16 mouse cellular contexts compared by ENCODE assay signal in the genomic region with DNA sequence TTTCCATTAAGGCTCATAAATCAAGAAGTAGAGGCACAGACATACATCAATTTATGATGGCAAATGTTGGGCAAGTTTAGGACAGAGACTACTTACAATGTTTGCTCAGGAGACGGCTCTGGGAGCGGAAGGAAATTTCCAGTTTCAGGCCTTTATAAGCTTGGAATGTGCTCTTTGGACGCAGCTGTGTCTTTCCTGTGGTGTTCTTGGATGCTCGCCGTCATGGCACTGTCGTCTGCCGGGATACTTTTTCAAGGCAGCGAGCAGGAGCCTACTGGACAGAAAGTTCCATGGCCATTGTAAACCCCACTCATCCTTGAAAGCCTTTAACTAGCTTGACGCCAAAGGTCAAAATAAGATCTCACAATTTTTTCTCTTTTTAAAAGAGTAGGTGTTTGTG. TPM values are rescaled to one million over a fixed set of nuclear protein-coding genes. Genes with fewer than 3 reads are reported as not detected.
DNase-seq lines count a peak whose midpoint lies in the region; ATAC-seq and TF ChIP-seq lines count a peak whose summit lies in the region.
"Had no signal": no experiment of that assay in that cellular context is flagged by ENCODE, and none has a peak within 500 bp of the region (broad histone marks: within the 10 kb centered on the region; RNA-seq: fewer than 3 reads in every experiment).

No protein-coding gene starts in this region.

- H3K4me3 ChIP-seq in kidney, adult 2 months (ENCODE audit: insufficient read depth, low read depth, low read length), result no peak overlapping the region
- H3K4me3 ChIP-seq in kidney, embryonic 16.5 days (ENCODE audit: low read length), result no peak overlapping the region
- H3K4me3 ChIP-seq: embryonic facial prominence, embryonic 13.5 days; forebrain, embryonic 12.5 days; heart, embryonic 12.5 days; hindbrain, embryonic 10.5 days; intestine, embryonic 15.5 days had no signal

- no peaks in the 10 kb centered on the region for H3K9me3 ChIP-seq in kidney, embryonic 16.5 days (ENCODE audit: low read length)
- H3K9me3 ChIP-seq: embryonic facial prominence, embryonic 13.5 days; forebrain, embryonic 12.5 days; heart, embryonic 12.5 days; hindbrain, embryonic 10.5 days; intestine, embryonic 15.5 days had no signal

- no peak overlapping the region for H3K27ac ChIP-seq in kidney, adult 2 months (ENCODE audit: insufficient read depth, low read depth, low read length)
- no peak overlapping the region for H3K27ac ChIP-seq in kidney, embryonic 16.5 days (ENCODE audit: low read length)
- H3K27ac ChIP-seq: embryonic facial prominence, embryonic 13.5 days; forebrain, embryonic 12.5 days; hindbrain, embryonic 10.5 days; hindbrain, embryonic 14.5 days; intestine, embryonic 15.5 days had no signal

- H3K27me3 ChIP-seq in kidney, adult 2 months (replicated peaks; ENCODE audit: control insufficient read depth, insufficient read depth, low read length), result no peaks in the 10 kb centered on the region
- no peaks in the 10 kb centered on the region for H3K27me3 ChIP-seq in kidney, embryonic 16.5 days (ENCODE audit: insufficient read depth, low read length)
- H3K27me3 ChIP-seq: heart, embryonic 12.5 days; intestine, embryonic 15.5 days had no signal

- no peak overlapping the region for H3K4me2 ChIP-seq in kidney, embryonic 16.5 days (replicated peaks; ENCODE audit: low read depth, low read length)
- H3K4me2 ChIP-seq: embryonic facial prominence, embryonic 13.5 days; forebrain, embryonic 12.5 days; heart, embryonic 12.5 days; hindbrain, embryonic 14.5 days; intestine, embryonic 15.5 days had no signal

- ATAC-seq in kidney, embryonic 16.5 days (ENCODE audit: low FRiP score, low TSS enrichment), result no peak
- ATAC-seq: forebrain, embryonic 16.5 days; intestine, embryonic 15.5 days had no signal

- no peak overlapping the region for H3K9ac ChIP-seq in kidney, embryonic 16.5 days (replicated peaks; ENCODE audit: low read length)
- H3K9ac ChIP-seq: embryonic facial prominence, embryonic 13.5 days; forebrain, embryonic 12.5 days; heart, embryonic 12.5 days; hindbrain, embryonic 14.5 days; intestine, embryonic 15.5 days had no signal

- H3K36me3 ChIP-seq in kidney, adult 2 months (ENCODE audit: control insufficient read depth, insufficient read depth, low read length), result no peaks in the 10 kb centered on the region
- H3K36me3 ChIP-seq in kidney, embryonic 16.5 days (ENCODE audit: insufficient read depth, low read length), result no peaks in the 10 kb centered on the region
- H3K36me3 ChIP-seq: embryonic facial prominence, embryonic 13.5 days; forebrain, embryonic 12.5 days; heart, embryonic 12.5 days; hindbrain, embryonic 10.5 days; intestine, embryonic 15.5 days had no signal

- peak; percentile 19 for DNase-seq in adrenal gland, postnatal 10 days
- DNase-seq in adrenal gland, postnatal 4 days (ENCODE audit: low spot score in 2 of 2), result no peak
- peak; percentile 43 for DNase-seq in kidney, adult 2 months
- no peak for DNase-seq in kidney, adult 18-20 months
- DNase-seq in kidney, postnatal 36 days, result peak; percentile 24 to 31
- DNase-seq: cerebellum, adult 8-10 months; cerebellum, postnatal 36 days; gastrocnemius, postnatal 10 days had no signal

- H3K4me1 ChIP-seq in kidney, adult 2 months (ENCODE audit: control insufficient read depth, insufficient read depth, low read length), result no peaks in the 10 kb centered on the region
- no peaks in the 10 kb centered on the region for H3K4me1 ChIP-seq in kidney, embryonic 16.5 days (ENCODE audit: insufficient read depth, low read length)
- H3K4me1 ChIP-seq: intestine, embryonic 15.5 days had no signal

- no peak for TF ChIP-seq POLR2A in kidney, adult 2 months (IDR thresholded peaks at IDR 0.05; ENCODE audit: low read depth, low read length)

- TF ChIP-seq CTCF in kidney, adult 2 months (conservative IDR thresholded peaks at IDR 0.05; ENCODE audit: insufficient read depth, insufficient read length, low read depth, low read length), result no peak

- WGBS in kidney, adult 2 months, result 50% methylated on average over 9 of the region's 9 CpGs
- 70% methylated on average over 9 of the region's 9 CpGs for WGBS in kidney, embryonic 16.5 days

RNA-seq across cellular contexts. Expression of a gene that starts 31.4 kb away (rescaled TPM):
- 10 to 100 TPM; 16.2 to 18.7 TPM for total RNA-seq in adrenal gland, postnatal 10 days (2021)
- 10 to 100 TPM; 42.5 to 42.6 TPM for total RNA-seq in adrenal gland, postnatal 4 days (2021)
- 2.6 and 3.3 TPM in 2 replicates for polyA plus RNA-seq in kidney, adult 2 months (2012; rRNA removed)
- polyA plus RNA-seq in kidney, embryonic 16.5 days (2015; fragmentation: Nextera tagmentation; extraction: Ambion mirVana), result 6.6 and 7.2 TPM in 2 replicates

Comparison
In these comparisons a context has a peak if more than half of its experiments do, and no peak if none do; other contexts are left out.
1. DNase-seq: peak in adrenal gland, postnatal 10 days (single experiment), kidney, adult 2 months (single experiment) and kidney, postnatal 36 days (2 of 2); none in adrenal gland, postnatal 4 days (0 of 2) and kidney, adult 18-20 months (single experiment).